Mouse (Mus musculus) monocyte, adult 2 months (primary cell): Measurements from ENCODE around the gene Gm17349.
"Not testable (repeated sequence)": the region's sequence is repeated elsewhere in the genome, so short reads cannot be mapped to it uniquely, and the experiment has no call there.

Source experiments
- DNase-seq, 2 experiments: peaks; one replicate each; pipeline ENCODE4 v3.0.0; 2022; ENCODE audit warnings: low spot score in 2 of 2, low read depth in 1 of 2

Gm17349 gene

GRCm38 (mm10) chr15:99718461-99719021, 13.3 kb upstream of the Gm17349 start:
- DNase-seq = no peak

GRCm38 (mm10) chr15:99717386-99718334, 12.4 kb upstream of the Gm17349 start, which contains the start of gene Gpd1:
TSS of gene Gpd1 (plus strand) at chr15:99717515.
- DNase-seq = no peak

- no peak for DNase-seq
Measured at GRCm38 (mm10) chr15:99716814-99717213, 11.5 kb upstream of the Gm17349 start.

GRCm38 (mm10) chr15:99715982-99716746, 10.9 kb upstream of the Gm17349 start:
- DNase-seq = no peak

- no peak for DNase-seq
Measured at GRCm38 (mm10) chr15:99715361-99715865, 10.1 kb upstream of the Gm17349 start.

GRCm38 (mm10) chr15:99714858-99715257, 9.6 kb upstream of the Gm17349 start:
- peak in 1 of 2 experiments; percentile 39 for DNase-seq

- no peak for DNase-seq
Measured at GRCm38 (mm10) chr15:99714206-99714605, 8.9 kb upstream of the Gm17349 start.

- DNase-seq = no peak
Measured at GRCm38 (mm10) chr15:99713569-99713968, 8.3 kb upstream of the Gm17349 start.

GRCm38 (mm10) chr15:99712666-99713559, 7.6 kb upstream of the Gm17349 start:
- DNase-seq = no peak

- no peak for DNase-seq
Measured at GRCm38 (mm10) chr15:99711491-99711890, 6.2 kb upstream of the Gm17349 start.

- DNase-seq = no peak
Measured at GRCm38 (mm10) chr15:99710221-99711190, 5.2 kb upstream of the Gm17349 start.

- no peak for DNase-seq
Measured at GRCm38 (mm10) chr15:99708176-99708575, 2.9 kb upstream of the Gm17349 start.

GRCm38 (mm10) chr15:99704881-99705280, 409 bp downstream of the Gm17349 start:
- no peak for DNase-seq

- DNase-seq = no peak
Measured at GRCm38 (mm10) chr15:99704041-99704681, 1.1 kb downstream of the Gm17349 start.

- no peak for DNase-seq
Measured at GRCm38 (mm10) chr15:99703676-99704040, 1.6 kb downstream of the Gm17349 start.

- no peak for DNase-seq
Measured at GRCm38 (mm10) chr15:99703104-99703503, 2.2 kb downstream of the Gm17349 start.

- peak; percentile 70 to 84 for DNase-seq
Measured at GRCm38 (mm10) chr15:99701999-99702900, 3.0 kb downstream of the Gm17349 start, which contains the start of gene Smarcd1. TSS of gene Smarcd1 (plus strand) at chr15:99702129.

- not testable (repeated sequence) for DNase-seq
Measured at GRCm38 (mm10) chr15:99701640-99701998, 3.7 kb downstream of the Gm17349 start.
